In the genomic region with DNA sequence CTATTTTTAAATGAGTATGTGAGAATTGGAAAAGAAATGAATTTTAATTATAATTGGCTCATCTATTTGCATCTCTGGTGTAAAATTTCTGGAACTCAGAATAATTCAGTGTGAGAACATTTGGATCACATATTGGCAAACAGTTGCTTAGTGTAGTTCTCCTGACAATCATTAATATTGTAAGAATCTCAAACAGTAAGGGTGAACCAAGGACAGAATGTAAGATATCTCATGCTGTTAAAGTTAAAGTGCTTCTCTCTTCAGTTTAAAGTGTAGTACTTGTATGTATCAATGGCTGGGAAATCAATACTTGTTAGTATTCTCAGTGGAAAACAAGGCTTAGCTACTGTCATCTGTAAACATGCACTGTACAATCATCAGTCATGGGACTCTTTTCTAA, we compare ENCODE assay signal across 24 mouse cellular contexts.
A peak's percentile ranks its signal among the peaks of the same experiment; 100 is the strongest.
DNase-seq lines count a peak whose midpoint lies in the region; ATAC-seq and TF ChIP-seq lines count a peak whose summit lies in the region.
"Had no signal": no experiment of that assay in that cellular context is flagged by ENCODE, and none has a peak within 500 bp of the region (broad histone marks: within the 10 kb centered on the region; RNA-seq: fewer than 3 reads in every experiment).

No protein-coding gene starts in this region.

- no peak overlapping the region for H3K4me2 ChIP-seq in forebrain, embryonic 16.5 days (ENCODE audit: low read length)
- no peak overlapping the region for H3K4me2 ChIP-seq in forebrain, embryonic 11.5 days (ENCODE audit: low read depth, low read length, severe bottlenecking)
- H3K4me2 ChIP-seq: heart, embryonic 12.5 days; heart, embryonic 15.5 days; hindbrain, embryonic 13.5 days; intestine, embryonic 15.5 days had no signal

- no peaks in the 10 kb centered on the region for H3K36me3 ChIP-seq in forebrain, embryonic 16.5 days (ENCODE audit: control insufficient read depth, insufficient read depth)
- no peaks in the 10 kb centered on the region for H3K36me3 ChIP-seq in forebrain, embryonic 11.5 days (ENCODE audit: control insufficient read depth, insufficient read depth, low read length)
- H3K36me3 ChIP-seq: heart, embryonic 12.5 days; heart, embryonic 15.5 days; hindbrain, embryonic 10.5 days; hindbrain, embryonic 13.5 days; intestine, embryonic 15.5 days had no signal

- H3K4me1 ChIP-seq in forebrain, embryonic 16.5 days (replicated peaks; ENCODE audit: control insufficient read depth, insufficient read depth, low read length) = no peaks in the 10 kb centered on the region
- H3K4me1 ChIP-seq in forebrain, embryonic 11.5 days (replicated peaks; ENCODE audit: control insufficient read depth, insufficient read depth, low read length) = no peaks in the 10 kb centered on the region
- H3K4me1 ChIP-seq: heart, embryonic 12.5 days; heart, embryonic 15.5 days; hindbrain, embryonic 10.5 days; hindbrain, embryonic 13.5 days; intestine, embryonic 15.5 days had no signal

- no peak overlapping the region for H3K9ac ChIP-seq in forebrain, embryonic 16.5 days (replicated peaks; ENCODE audit: low read depth, low read length)
- H3K9ac ChIP-seq in forebrain, embryonic 11.5 days (ENCODE audit: low read length) = no peak overlapping the region
- H3K9ac ChIP-seq: heart, embryonic 12.5 days; heart, embryonic 15.5 days; hindbrain, embryonic 13.5 days; intestine, embryonic 15.5 days had no signal

- no peaks in the 10 kb centered on the region for H3K27me3 ChIP-seq in forebrain, embryonic 16.5 days (replicated peaks; ENCODE audit: control insufficient read depth, insufficient read depth, low read length)
- no peaks in the 10 kb centered on the region for H3K27me3 ChIP-seq in forebrain, embryonic 11.5 days (ENCODE audit: control insufficient read depth, insufficient read depth, low read length)
- H3K27me3 ChIP-seq: heart, embryonic 12.5 days; heart, embryonic 15.5 days; hindbrain, embryonic 13.5 days; intestine, embryonic 15.5 days had no signal

- no peak for TF ChIP-seq CTCF in brain, embryonic 14.5 days (IDR thresholded peaks at IDR 0.05; ENCODE audit: borderline replicate concordance, extremely low read depth, insufficient read depth, insufficient read length)

- ATAC-seq in forebrain, embryonic 16.5 days = peak; percentile 75
- no peak for ATAC-seq in forebrain, embryonic 11.5 days (replicated peaks; ENCODE audit: low FRiP score)
- ATAC-seq: activated CD4-positive, CD25-positive, alpha-beta regulatory T cell, adult 4 months; hindbrain, embryonic 16.5 days; intestine, embryonic 15.5 days had no signal

- TF ChIP-seq POLR2A in brain, embryonic 14.5 days (IDR thresholded peaks at IDR 0.05; ENCODE audit: borderline replicate concordance, extremely low read depth, insufficient read depth, insufficient read length, poor library complexity, severe bottlenecking) = no peak

- H3K4me3 ChIP-seq in forebrain, embryonic 16.5 days (replicated peaks; ENCODE audit: low read length) = no peak overlapping the region
- H3K4me3 ChIP-seq in forebrain, embryonic 11.5 days (ENCODE audit: low read depth, low read length) = no peak overlapping the region
- H3K4me3 ChIP-seq: heart, embryonic 12.5 days; heart, embryonic 15.5 days; hindbrain, embryonic 10.5 days; hindbrain, embryonic 13.5 days; intestine, embryonic 15.5 days had no signal

- no peak for DNase-seq in forebrain, embryonic 11.5 days (ENCODE audit: low spot score)
- DNase-seq in layer of hippocampus, adult 9-10 months (ENCODE audit: low spot score) = peak; percentile 36
- DNase-seq in layer of hippocampus, adult 9-11 months = no peak
- DNase-seq in brain, adult 2 months (ENCODE audit: low read depth, low spot score) = peak; percentile 23
- peak; percentile 63 for DNase-seq in brain, embryonic 14.5 days (ENCODE audit: low read depth)
- DNase-seq in urinary bladder, postnatal 4 days (ENCODE audit: low spot score in 2 of 2) = no peak
- DNase-seq in kidney, postnatal 10 days = no peak
- DNase-seq: adrenal gland, adult 8-10 months; adrenal gland, postnatal 25 days; cerebellum, adult 18-20 months; cerebellum, adult 9-10 months; cerebellum, postnatal 14 days; gastrocnemius, postnatal 25 days; heart, adult 18-20 months; heart, postnatal 10 days; heart, postnatal 36 days had no signal

- H3K9me3 ChIP-seq in forebrain, embryonic 16.5 days (ENCODE audit: control insufficient read depth, low read length) = no peaks in the 10 kb centered on the region
- no peaks in the 10 kb centered on the region for H3K9me3 ChIP-seq in forebrain, embryonic 11.5 days (ENCODE audit: control insufficient read depth, low read length)
- H3K9me3 ChIP-seq: heart, embryonic 12.5 days; heart, embryonic 15.5 days; hindbrain, embryonic 10.5 days; hindbrain, embryonic 13.5 days; intestine, embryonic 15.5 days had no signal

- H3K27ac ChIP-seq in forebrain, embryonic 16.5 days (ENCODE audit: low read length) = no peak overlapping the region
- H3K27ac ChIP-seq in forebrain, embryonic 11.5 days (ENCODE audit: low read depth, low read length) = no peak overlapping the region
- H3K27ac ChIP-seq: heart, embryonic 15.5 days; hindbrain, embryonic 10.5 days; hindbrain, embryonic 13.5 days; intestine, embryonic 15.5 days had no signal

Comparison
In these comparisons a context has a peak if more than half of its experiments do, and no peak if none do; other contexts are left out.
1. DNase-seq: peak in layer of hippocampus, adult 9-10 months (single experiment), brain, adult 2 months (single experiment) and brain, embryonic 14.5 days (single experiment); none in forebrain, embryonic 11.5 days (single experiment), layer of hippocampus, adult 9-11 months (single experiment), urinary bladder, postnatal 4 days (0 of 2) and kidney, postnatal 10 days (single experiment).